Mouse (Mus musculus) heart, adult 2 months (tissue): ENCODE measurements around the gene Sdr39u1.

Source experiments
- EP300 ChIP-seq: fragments of 200-500 bp; IDR thresholded peaks from 2 replicates; pipeline ENCODE4 v1.6.1; 2011; ENCODE audit warnings: low read depth, low read length, control low read depth; ENCODE audit not compliant: insufficient read depth
- POLR2A ChIP-seq: fragments of 200-500 bp; IDR thresholded peaks from 2 replicates; pipeline ENCODE4 v1.6.1; 2011; ENCODE audit warnings: mild to moderate bottlenecking, low read depth, low read length, control low read depth; ENCODE audit not compliant: insufficient read depth

- no peak for TF ChIP-seq EP300
- TF ChIP-seq POLR2A: no peak
Measured at GRCm38 (mm10) chr14:55943601-55944000, 43.5 kb upstream of the Sdr39u1 start.
